Mouse (Mus musculus) stomach, postnatal 0 days (tissue): ENCODE measurements around the gene Tcf20.

Experiments
- CTCF ChIP-seq: IDR thresholded peaks from 2 replicates; pipeline ENCODE4 v1.5.1; 2016; ENCODE audit warnings: antibody characterized with exemption, low read depth, mild to moderate bottlenecking, moderate library complexity
- EP300 ChIP-seq: optimal IDR thresholded peaks from 2 replicates; pipeline ENCODE3; 2016; ENCODE audit warnings: antibody characterized with exemption

- TF ChIP-seq CTCF (no peak), EP300 (no peak)
These were observed 38.5 kb upstream of the Tcf20 start for GRCm38 (mm10) chr15:83026129-83026528.
